Mouse (Mus musculus): ENCODE results near the gene Spry2.

DNA sequence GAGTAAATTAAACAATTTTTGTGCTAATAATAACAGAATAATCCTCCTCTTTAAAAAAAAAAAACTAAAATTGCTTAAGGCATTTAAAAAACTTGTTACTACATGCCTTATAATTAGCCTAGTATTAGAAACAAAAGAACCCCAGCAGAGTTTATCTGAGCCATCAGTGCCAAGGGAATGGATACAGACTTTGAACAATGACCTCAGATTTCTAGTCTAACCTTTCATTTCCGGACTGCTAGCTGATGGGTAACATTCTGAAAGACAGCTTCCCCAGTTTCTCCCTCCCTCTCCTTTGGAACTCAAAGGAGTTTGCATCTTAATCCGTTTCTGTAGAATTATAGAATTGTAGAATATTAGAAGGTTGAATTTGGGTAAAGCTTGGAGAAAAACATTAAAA is 36.7 kb downstream of the Spry2 start:
- TF ChIP-seq POLR2A (IDR thresholded peaks at IDR 0.05; ENCODE audit: low read depth, low read length) (no peak), CTCF (IDR thresholded peaks at IDR 0.05; ENCODE audit: borderline replicate concordance, insufficient read depth, low read length) (no peak)
